Mouse (Mus musculus): ENCODE measurements at regions not wholly inside any gene's neighbourhood (a gene's known extent, or its start where the extent isn't known, plus 50 kb on each side); places are given as distances from the start of the nearest gene placed in this dataset.

DNA sequence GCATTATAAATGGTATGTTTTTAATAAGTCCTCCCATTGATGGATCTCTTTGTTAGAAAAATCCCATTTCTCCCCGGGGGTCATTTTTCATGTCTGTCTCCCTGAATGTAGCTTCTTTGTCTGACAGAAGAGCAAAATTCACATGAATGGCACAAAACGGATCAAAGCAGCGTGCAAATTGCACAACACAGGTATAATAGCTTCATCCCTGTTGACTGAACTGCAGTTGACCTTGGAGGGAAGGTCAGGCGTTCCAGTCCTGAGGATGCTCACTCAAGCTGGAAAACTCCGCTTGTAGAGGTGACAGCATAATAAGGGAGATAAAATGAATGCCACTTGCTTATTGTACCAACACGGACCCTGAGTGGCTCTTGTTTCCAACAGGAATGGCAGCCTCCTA is 446.6 kb downstream of the Prim2 start:
- TF ChIP-seq POLR2A (IDR thresholded peaks at IDR 0.05; ENCODE audit: extremely low read depth, insufficient read depth, low read length) (no peak), CTCF (IDR thresholded peaks at IDR 0.05; ENCODE audit: extremely low read depth, insufficient read depth, low read length) (no peak)

All from cortical plate, adult 2 months (tissue).